Mouse (Mus musculus) liver, postnatal 0 days (tissue): Measurements from ENCODE around the gene Col9a1.

Experiments
- CTCF ChIP-seq: sonication (generic); IDR thresholded peaks from 2 replicates; pipeline ENCODE4 v1.5.1; 2016; ENCODE audit warnings: antibody characterized with exemption, low read depth
- EP300 ChIP-seq: IDR thresholded peaks from 2 replicates; pipeline ENCODE4 v1.6.1; 2016; ENCODE audit warnings: antibody characterized with exemption, low read depth, mild to moderate bottlenecking

DNA sequence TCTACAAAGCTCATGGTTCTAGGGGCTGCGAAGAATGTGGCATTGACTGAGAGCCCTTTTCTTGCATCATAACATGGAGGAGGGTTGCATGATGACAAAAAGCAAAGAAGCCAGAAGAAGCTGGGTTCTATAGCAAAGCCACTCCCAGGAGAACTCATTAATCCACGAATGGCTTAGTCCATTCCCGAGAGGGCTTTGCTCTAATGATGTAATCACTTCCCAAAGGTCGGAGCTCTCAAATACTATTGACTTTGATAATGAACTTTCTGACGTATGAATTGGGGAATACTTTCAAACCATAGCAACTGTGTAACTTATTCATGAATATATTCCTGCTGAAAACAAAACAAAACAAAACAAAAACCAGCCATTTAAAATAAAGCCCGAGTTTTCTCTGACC is 49.5 kb upstream of the Col9a1 start:
- TF ChIP-seq CTCF: no peak
- TF ChIP-seq EP300: no peak
